Mouse (Mus musculus) naive thymus-derived CD4-positive, alpha-beta T cell, adult 2 months (primary cell): Measurements from ENCODE around the gene Birc6.
"Not testable (repeated sequence)": the region's sequence is repeated elsewhere in the genome, so short reads cannot be mapped to it uniquely, and the experiment has no call there.

Experiments
- DNase-seq: peaks from one replicate; pipeline ENCODE4 v3.0.0-alpha.2; 2011; ENCODE audit warnings: low read depth

Gene Birc6

DNA sequence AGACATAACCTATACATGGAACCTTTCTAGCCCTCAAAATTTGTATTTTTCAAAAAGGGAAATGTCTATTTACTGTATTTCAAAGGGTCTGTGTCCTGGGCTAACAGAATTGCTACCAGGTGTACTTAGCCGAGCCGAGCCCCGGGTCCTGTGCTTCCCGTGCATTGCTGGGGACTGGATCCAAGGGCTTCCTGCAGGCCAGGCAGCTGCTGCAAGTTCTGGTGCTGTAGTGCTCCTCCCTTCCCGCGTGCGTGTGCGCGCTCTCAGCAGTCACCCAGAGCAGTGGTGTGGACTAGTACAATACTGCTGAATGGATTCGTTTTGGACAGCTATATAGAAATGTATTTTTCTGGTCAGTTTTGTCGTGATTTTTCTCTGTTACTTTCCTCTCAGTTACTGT is 31.8 kb downstream of the Birc6 start:
- DNase-seq, result no peak

DNA sequence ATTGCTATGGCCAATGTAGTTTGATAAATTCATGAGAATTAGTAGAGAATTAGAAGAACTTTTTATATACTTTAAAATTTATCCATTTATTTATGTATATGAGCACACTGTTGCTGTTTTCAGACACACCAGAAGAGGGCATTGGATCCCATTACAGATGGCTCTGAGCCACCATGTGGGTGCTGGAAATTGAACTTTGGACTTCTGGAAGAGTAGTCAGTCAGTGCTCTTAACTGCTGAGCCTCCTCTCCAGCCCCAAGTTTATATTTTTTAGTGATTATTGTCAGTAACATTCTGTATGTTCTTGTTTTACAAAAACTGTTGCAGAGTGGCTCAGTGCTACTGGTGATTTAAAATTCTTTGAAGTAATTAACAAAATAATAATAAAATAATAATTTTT is 36.1 kb downstream of the Birc6 start:
- DNase-seq, result no peak

DNA sequence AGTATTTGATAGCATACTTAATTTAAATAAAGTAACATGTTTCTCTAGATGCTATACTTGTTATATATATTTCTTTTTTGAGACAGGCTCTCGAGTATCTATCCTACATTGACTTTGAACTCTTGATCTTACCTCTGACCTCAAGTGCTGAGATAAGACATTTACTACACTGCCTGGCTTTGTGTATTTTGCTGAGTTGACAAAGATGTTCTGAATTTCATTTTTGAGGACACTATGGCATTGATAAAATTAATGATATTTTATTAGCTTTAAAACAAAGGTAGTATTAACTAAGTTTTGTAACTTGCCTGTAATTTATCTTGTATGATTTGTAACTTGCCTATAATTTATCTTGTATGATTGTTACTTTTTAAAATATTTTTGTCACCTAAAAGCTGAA is 41.1 kb downstream of the Birc6 start:
- no peak for DNase-seq

DNA sequence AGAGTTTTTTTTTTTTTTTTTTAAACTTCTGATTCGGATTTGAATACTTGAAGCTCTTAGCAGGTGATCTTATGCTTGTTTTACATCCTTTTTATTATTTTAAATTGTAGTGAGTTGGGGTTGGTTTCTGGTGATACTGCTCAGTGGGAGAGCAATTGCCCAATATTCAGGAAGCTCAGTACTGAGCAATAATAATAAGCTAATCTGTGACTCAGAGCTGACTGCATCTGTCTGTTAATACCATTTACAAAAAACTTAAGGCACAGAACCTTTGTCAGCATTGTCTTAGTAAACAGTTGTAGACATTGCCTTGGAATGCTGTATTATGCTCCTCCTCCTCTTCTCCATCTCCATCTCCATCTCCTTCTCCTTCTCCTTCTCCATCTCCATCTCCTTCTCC is 42.5 kb downstream of the Birc6 start:
- no peak for DNase-seq

DNA sequence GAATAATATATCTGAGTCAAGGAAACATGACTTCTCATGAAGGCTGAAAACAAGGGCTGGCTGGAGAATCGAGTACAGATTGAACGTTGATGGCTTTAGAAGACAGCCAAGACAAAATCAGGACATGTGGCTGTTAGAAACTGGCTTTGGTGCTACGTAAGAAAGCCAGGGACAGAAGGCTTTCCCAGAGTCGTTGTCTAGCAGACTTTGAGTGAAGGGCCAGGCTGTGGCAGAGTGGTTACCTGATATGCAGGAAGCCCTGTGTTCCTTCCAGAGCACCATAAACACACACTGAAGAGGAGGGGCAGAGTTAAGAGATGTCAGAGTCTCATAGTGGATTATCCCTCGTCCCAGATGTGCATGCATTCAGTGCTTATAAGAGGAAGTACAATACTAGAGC is 49.1 kb downstream of the Birc6 start:
- DNase-seq, result no peak

DNA sequence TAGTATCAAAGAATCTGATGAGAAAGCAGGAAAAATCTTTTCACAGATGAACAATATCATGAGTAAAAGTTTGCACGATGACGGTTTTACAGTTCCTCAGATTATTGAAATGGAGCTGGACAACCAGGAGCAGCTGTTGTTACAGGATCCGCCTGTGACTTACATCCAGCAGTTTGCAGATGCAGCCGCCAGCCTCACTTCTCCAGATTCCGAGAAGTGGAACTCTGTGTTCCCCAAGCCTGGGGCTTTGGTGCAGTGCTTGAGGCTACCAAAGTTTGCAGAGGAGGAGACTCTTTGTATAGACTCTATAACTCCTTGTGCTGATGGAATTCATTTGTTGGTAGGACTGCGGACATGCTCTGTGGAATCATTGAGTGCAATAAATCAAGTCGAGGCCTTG is 51.5 kb downstream of the Birc6 start:
- no peak for DNase-seq

DNA sequence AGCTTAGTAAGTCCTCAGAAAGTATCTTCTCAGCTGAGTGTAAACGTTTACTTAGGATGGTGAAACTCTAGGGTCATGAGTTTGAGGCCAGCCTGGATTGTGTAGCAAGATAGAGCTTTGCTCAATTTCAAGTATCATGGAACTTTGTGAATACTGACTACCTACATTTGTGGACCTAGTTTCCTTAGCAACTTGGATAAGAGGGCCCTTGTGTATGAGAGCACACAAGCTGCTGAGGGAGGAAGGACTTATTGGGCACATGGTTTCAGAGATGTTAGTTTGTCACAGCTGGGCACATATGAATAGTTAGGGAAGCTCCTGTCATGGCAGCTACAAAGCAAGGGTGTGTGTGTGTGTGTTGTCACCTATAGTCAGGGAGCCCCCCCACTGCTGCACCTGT is 52.6 kb downstream of the Birc6 start:
- no peak for DNase-seq

DNA sequence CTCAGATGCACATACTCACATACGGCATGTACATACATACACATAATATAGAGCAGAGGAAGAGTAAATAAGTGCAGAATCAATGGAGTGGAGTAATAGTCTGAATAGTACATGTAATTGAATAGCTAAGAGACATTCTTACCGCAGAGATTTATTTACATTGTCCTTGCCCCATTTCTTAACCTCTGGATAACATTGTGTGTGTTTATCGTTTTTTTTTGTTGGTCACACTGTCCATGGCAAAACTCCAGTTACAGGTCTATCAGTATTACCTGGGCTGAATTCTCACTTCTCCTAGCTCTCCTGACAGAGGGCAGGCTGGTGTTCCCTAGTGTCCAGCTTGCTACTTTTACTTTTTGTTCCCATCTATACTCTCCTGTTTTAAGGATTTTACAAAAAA is 58.7 kb downstream of the Birc6 start:
- DNase-seq, result no peak

DNA sequence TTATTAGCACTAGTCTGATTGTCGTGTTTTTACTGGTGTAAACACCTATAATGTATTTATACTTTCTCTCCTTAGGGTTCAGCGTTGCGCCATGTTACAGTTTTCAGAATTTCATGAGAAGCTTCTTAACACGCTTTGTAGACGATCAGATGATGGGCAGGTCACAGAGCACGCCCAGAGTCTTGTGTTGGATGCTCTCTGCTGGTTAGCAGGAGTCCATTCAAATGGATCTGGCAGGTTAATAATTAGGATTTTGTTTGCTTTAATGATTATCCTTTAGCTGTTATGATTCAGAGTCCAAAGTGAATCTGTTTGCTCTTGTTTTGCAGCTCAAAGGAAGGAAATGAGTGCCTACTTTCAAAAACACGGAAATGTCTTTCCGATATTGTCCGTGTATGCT is 70.8 kb downstream of the Birc6 start:
- no peak for DNase-seq

DNA sequence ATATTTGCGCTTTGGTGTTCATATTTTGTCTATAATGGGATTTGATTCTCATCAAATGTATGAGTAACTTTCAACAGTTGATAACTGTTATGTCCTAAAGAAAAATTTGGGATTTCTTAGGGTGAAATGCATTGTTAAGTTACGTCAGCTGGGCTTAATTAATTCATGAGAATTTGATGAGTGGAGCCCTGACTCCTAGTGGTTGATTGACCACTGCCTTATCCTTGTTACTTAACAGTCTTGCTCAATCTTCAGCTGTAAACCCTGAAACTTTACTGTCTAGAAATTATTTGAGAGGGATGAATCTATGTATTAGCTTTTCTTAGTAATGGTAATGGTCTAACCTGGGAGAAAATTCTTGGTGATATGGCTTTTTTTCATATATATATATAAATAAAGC is 71.3 kb downstream of the Birc6 start:
- no peak for DNase-seq

DNA sequence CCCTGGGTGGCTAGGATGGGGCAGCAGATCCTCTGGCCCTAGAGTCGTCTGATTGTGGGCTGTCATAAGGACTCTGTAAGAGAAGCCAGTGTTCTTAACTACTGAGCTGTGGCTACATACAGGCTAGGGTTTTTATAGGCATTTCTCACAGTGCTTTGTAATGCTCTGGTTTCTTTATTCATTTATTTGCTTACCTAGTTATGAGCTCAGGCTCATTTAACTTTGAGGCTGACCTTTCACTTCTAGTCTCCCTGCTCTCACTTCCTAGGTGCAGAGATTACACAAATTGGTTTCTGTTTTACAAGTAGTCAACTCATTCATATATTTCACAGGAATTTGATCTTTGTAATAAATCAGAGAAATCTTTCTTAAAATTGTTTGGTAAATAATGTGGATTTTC is 73.1 kb downstream of the Birc6 start:
- DNase-seq, result no peak

DNA sequence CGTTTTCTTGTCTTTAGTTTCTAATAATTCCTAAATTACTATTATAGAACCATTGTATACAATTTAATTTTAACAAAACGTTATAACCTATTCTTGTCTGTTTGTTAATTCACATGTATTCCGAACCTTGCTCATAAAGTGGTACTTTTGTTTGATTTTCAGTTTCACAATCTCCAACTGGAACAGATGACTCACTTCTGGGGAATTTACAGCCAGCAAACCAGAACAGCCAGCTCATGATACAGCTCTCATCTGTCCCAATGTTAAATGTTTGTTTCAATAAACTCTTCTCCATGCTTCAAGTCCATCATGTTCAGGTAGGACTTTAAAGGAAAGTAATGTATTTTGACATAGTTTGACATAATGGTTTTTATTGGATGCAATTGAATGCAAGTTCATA is 102.7 kb downstream of the Birc6 start:
- DNase-seq, result no peak

DNA sequence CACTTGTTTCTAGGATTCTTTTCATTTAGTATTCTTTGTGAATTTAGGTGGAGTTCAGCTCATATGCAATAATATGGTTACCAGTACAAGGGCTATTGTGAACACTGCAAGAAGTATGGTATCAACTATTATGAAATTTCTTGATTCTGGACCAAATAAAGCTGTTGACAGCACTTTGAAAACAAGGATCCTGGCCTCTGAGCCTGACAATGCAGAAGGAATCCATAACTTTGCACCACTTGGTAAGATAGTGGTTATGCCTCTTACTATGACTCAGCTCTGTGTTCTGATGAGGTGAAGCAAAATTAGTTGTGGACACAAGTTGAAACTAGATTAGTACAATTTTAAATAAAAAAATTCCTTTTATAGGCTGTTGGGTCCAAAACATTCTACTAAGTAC is 114.3 kb downstream of the Birc6 start:
- DNase-seq, result no peak

DNA sequence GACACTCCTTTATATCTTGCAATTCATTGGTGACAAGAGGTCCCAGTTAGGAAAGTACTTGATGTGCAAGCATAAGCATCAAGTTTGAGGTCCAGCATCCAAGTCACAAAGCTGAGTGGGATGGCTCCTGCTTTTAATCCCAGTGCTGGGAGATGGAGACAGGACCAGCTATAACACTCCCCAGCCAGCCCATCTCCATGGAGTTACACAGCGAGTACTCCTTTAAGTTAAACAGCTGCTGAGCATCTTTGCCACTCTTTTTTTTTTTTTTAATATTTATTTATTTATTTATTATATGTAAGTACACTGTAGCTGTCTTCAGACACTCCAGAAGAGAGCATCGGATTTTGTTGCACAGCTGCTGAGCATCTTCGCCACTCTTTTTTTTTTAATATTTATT is 130.3 kb downstream of the Birc6 start:
- DNase-seq, result no peak

DNA sequence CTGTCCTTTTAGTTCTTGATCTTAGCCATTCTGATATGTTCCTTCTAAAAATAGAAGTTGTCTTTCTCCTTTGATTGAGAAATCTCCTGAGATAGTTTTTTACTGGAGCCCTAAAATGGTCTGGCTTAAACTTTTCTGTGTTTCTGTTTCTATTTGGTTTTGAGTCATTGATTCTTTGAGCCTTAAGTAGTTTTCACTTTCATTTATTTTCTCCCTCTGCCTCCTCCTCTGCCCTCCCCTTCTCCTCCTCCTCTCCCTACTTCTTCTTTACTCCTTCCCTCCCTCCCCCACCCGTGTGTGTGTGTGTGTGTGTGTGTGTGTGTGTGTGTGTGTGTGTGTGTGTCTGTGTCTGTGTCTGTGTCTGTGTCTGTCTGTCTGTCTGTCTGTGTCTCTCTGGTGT is 139.9 kb downstream of the Birc6 start:
- no peak for DNase-seq

DNA sequence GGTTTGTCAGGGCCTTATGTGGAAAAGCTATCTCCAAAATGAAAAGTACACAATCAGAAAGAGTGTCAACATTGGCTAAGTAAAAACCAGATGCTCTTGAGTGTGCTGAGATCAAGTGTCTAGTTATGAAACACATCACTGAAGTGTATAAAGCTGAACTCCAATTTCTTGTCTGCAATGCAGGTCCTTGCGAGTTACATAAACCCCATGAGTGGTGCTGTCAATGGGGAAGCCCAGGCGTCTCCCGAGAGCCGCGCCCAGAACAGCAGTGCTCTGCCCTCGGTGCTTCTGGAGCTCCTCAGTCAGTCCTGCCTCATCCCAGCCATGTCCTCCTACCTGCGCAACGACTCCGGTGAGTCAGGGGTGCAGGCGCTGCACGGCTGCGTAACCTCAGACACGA is 141.9 kb downstream of the Birc6 start:
- DNase-seq, result no peak

DNA sequence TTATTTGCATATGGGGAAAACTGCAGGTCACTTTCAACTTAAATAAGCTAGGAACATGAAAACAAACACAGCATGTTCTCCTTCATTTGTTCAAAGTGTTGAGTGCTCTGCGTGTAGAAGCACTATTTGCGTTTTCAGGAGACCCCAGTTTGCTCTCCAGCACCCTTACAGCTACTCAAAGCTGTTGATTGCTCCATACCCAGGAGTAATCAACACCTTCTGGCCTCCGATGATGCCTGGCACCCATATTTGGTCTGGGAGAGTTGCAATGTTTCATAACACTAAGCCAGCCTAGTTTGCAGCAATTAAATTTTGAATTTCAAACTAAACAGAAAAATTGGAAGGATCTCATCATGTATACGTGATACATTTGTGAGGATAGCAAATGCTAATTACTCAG is 144.4 kb downstream of the Birc6 start:
- DNase-seq, result no peak

DNA sequence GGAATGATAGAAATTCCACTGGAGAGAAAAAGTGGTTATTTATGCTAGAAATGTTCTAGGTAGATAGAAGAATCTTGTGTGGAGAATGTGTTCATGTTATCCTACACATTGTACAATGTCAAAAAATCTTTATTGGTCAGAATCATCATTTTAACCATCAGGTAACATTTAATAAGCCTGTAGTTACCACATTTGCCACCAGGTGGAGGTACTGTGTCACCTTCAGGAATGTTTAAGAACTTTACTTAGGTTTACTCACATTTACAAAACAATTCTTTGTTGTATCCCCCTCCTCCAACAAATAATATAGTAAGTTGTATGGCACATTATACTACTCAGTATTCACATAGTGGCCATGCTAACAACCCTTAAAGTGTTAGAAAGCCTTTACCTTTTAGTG is 145.2 kb downstream of the Birc6 start:
- DNase-seq, result peak; percentile 73

DNA sequence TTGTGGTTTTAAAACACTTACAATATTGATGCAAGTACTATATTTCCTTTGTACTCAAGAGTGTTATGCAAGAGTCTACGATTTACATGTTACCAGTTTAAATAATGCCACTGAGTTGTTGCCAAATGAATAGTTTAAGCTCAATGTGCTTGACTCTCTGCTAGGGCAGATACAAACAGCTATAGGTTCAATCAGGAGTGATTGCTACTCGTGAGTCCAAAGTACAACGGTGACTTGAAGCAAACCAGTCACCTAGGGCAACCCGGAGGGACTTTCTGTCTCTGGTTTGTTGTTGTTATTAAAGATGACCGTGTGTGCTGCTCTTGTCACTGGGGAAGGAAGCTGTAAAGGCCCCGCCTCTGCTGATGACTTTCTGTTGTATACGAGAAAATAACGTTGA is 150.0 kb downstream of the Birc6 start:
- DNase-seq, result no peak

DNA sequence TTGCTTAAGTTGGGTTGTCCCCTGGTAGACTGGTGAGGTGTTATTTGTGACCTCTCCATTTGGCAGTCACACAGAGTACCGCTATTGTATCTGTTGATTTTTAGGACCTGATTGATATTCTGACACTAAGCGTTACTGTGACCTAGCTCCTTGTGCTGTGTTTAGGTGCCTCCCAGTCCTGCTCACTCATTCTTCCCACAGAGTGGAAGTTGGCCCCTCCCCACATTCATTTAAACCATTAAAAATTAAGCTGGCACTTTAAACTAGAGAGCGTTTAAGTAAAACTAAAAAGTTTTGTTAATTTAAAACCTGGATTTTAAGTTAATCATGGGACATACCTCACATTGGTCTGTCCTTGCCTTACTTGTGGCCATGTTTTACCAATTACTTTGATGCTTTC is 156.8 kb downstream of the Birc6 start:
- no peak for DNase-seq

DNA sequence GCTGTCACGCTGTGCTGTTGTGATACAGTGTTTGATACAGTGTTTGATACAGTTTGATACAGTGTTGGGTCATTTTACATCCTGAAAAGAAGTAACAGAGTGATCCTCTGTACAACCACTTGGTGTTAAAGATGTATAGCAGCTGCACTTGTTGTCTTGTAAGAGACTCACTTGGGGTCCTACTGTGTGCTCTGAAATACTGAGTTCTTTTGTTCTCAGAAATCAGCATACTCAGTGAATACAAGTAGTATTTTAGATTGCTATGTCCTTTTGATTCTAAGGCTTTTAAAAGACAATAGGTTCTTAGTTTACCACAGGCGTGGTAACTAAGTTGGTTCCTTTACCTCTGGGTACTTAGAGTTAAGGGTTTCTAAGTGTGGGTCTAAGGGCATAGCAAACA is 160.5 kb downstream of the Birc6 start:
- no peak for DNase-seq

DNA sequence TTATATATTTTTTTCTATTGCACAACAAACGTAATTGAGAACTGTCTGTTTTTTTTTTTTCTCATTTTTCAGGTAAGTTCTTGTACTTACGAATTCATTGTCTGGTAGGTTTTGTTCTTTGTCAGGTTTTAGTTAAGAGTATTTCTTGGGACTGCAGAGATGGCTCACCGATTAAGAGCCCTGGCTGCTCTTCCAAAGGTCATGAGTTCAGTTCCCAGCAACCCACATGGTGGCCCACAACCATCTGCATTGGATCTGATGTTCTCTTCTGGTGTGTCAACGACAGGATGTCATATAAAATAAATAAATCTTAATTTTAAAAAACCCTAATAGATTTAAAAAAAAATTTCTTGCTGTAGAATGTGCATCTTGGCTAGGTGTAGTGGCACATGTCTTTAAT is 161.3 kb downstream of the Birc6 start:
- DNase-seq, result no peak

DNA sequence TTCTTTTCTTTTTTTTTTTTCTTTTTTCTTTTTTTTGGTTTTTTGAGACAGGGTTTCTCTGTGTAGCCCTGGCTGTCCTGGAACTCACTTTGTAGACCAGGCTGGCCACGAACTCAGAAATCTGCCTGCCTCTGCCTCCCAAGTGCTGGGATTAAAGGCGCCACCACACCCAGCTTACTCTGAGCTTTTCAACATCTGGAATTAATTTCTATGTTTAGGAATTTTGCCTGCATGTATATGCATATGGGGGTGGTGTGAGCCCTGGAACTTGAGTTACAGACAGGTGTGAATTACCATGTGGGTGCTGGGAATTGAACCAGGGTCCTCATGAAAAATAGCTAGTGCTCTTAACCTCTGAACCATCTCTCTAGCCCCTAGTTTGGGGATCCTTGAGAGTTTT is 173.6 kb downstream of the Birc6 start:
- DNase-seq, result not testable (repeated sequence)

DNA sequence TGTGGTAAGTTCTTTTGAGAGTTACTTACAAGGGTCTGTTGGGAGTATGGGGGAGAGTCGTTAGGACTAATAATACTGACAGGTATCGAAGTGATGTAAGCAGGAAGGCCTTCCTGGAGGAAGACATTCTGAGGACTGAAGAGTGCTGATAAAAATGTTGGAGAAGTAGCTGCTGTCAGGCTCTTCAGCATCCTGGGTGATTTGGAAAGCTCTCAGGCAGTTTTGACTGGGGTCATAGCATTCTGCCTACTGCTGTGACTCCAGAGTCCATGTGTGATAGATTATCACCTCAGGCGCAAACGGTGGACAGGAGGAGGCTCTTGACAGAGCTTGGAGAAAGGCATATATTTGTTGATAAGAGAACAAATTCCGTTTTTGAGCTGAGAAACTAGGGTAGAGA is 177.4 kb downstream of the Birc6 start:
- no peak for DNase-seq

DNA sequence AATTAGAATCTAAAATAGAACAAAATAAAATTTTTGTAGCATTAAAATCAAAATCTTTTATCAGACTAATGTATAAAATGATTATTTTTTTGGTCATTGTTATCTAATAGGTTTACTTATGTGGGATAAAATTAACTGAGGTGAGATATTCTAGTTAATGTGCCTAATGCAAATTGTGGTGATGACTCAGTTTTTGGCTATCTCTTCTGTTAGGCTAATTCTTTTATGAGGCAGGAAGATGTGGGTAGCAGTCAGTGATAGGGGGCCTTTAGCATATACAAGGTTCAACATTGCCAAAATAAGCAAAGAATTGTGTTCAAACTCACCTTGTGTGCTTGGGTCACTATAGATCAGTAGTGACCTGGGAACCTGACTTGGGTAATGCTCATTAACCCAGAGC is 178.5 kb downstream of the Birc6 start:
- DNase-seq, result no peak
